Mouse (Mus musculus) activated CD4-positive, CD25-positive, alpha-beta regulatory T cell, adult 4 months (primary cell): ENCODE measurements around the gene Lyz1. TPM values are rescaled to one million over a fixed set of nuclear protein-coding genes. Genes with fewer than 3 reads are reported as not detected.
"Not testable (repeated sequence)": the region's sequence is repeated elsewhere in the genome, so short reads cannot be mapped to it uniquely, and the experiment has no call there.

Source experiments
- ATAC-seq: one replicate; pipeline ENCODE4 v1.8.0; 2017
- polyA plus RNA-seq, 2 experiments: library from polyadenylated mRNA; unstranded; fragments of 100-300 nt; shearing (Covaris generic); gene quantifications; one replicate each; pipeline ENCODE4 v1.2.1; 2017

The Lyz1 gene
- polyA plus RNA-seq, 2 experiments from 2014 or later = 0.46 to 1.8 TPM

GRCm38 (mm10) chr10:117286366-117286970 is 6.2 kb downstream of the Lyz1 start:
- ATAC-seq = no peak

DNA sequence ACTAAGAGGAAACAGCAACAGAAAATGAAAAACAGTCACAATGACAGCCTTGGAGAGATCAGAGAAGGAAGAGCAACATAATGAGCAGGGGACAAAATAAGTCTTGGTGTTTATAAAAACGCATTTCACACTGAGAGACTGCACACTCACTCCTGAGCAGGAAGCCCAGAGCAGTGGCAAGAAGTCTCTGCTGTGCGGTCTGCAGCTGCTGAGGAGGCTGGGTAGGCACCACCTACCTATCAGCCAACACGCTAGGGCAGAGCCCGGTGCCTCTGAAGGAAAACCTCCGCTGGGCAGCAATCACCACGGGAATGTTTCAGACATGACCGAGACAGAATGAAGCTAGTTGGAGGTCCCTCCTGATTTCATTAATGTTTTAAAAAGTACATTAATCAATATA is 7.1 kb downstream of the Lyz1 start:
- ATAC-seq = not testable (repeated sequence)

- no peak for ATAC-seq
Measured at GRCm38 (mm10) chr10:117284578-117285520, 7.8 kb downstream of the Lyz1 start.

GRCm38 (mm10) chr10:117283871-117284577 is 8.6 kb downstream of the Lyz1 start:
- no peak for ATAC-seq

- ATAC-seq = not testable (repeated sequence)
Measured at GRCm38 (mm10) chr10:117283196-117283595, 9.5 kb downstream of the Lyz1 start.

DNA sequence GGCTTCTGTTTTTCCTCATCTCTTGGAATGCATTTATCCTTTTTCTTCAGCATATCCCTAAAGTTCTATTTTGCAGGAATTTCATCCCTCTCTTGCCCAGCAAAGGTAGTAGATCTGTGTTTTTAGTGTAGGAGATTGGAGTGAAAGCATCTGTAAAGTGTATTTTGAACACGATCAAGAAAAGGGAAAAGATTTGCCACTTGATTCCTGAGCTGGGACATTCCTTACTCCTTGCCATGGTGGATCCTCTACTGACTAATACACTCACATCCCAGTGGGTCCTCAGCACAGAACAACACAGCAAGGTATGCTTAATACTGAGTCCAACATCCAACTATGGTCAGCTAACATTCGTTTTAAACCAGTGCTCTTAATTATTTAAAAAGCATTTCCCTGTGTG is 10.1 kb downstream of the Lyz1 start:
- ATAC-seq = no peak

DNA sequence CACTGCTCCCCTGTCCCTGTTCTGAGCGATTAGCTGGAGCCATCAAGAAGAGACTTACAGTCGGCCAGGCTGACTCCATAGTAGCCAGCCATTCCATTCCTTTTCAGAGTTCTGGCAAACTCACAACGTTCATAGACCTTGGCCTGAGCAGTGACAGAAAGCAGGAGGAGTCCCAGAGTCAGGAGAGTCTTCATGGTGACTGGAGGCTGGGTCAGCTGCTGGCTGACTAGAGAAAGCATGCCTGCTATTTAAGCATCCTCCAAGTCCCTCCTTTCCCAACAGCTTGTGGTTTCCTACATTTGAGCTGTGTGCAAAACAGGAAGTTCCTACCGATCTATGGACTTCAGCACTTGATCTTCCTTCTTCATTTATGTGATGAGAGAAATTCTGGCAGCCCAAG is 10.6 kb downstream of the Lyz1 start, which contains the start of gene Lyz2:
Lyz2 (minus strand) TSS at position 273 of the 400 bp plus-strand sequence.
- no peak for ATAC-seq

GRCm38 (mm10) chr10:117281381-117281920 is 11.2 kb downstream of the Lyz1 start:
- no peak for ATAC-seq

DNA sequence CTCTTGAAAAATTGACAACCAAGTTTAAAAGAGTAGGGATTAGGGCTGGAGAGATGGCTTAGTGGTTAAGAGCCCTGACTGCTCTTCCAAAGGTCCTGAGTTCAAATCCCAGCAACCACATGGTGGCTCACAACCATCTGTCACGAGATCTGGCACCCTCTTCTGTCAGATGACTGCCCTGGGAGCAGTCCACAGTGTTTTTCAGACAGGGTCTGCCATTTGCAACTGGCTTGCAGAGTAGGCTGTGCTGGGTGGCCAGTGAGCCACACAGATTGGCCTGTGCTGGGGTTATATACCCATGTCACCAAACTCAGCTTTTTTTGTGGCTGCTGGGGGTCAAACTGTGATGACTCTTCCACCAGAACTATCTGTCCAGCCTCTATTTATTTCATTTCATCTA is 12.7 kb downstream of the Lyz1 start:
- no peak for ATAC-seq

GRCm38 (mm10) chr10:117278510-117278909 is 14.2 kb downstream of the Lyz1 start:
- not testable (repeated sequence) for ATAC-seq

DNA sequence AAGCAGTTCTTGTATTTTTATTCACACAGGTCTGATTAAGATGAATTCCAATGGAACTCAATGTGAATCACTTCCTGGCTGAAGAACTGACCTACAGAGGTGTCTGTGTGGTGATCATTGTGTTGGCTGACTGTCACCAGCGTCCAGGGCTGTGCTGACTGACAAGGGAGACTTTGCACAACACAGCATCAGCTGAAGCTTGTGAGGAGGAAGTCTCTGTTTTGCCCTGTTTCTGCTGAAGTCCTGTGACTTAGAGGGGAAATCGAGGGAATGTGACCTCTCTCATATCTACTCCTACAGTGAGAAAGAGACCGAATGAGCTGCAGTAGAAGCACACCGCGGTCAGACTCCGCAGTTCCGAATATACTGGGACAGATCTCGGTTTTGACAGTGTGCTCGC is 14.9 kb downstream of the Lyz1 start:
- ATAC-seq = not testable (repeated sequence)

GRCm38 (mm10) chr10:117275681-117276369 is 16.8 kb downstream of the Lyz1 start:
- no peak for ATAC-seq

- ATAC-seq = not testable (repeated sequence)
Measured at GRCm38 (mm10) chr10:117274645-117275044, 18.0 kb downstream of the Lyz1 start.

- no peak for ATAC-seq
Measured at GRCm38 (mm10) chr10:117272023-117272422, 20.6 kb downstream of the Lyz1 start.

GRCm38 (mm10) chr10:117259870-117260269 is 32.8 kb downstream of the Lyz1 start:
- no peak for ATAC-seq

DNA sequence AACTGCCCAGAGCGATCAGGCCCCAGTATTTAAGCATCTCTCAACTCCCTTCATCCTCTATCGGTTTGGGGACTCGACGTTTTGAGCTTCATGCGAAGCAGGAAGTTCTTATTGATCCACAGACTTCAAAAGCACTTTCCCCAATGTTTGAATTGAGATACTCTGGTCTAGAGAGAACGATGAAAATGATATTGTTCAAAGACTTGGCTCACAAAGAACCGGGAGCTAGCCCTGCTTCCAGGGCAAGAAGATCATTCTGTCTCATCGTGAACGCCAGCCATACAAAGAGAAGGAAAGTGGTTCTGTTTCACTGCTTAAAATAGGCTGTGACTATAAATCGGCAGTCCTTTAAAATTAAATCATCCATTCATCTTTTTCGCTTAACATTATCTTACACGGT is 54.1 kb downstream of the Lyz1 start, which contains the start of gene 9530003J23Rik:
9530003J23Rik (minus strand) TSS at position 101 of the 400 bp plus-strand sequence.
- no peak for ATAC-seq

Other genes starting within 250 kb of the Lyz1 start
- not detected for gene Lrrc10, start 247.5 kb downstream of the Lyz1 start, polyA plus RNA-seq
- 100 to 1,000 TPM; 244 to 245 TPM for gene Cct2, start 229.1 kb downstream of the Lyz1 start, polyA plus RNA-seq
- gene Frs2, start 144.3 kb downstream of the Lyz1 start, polyA plus RNA-seq = 10 to 100 TPM in 1 of 2 experiments, 1 to 10 TPM in 1; 9.9 to 10.1 TPM
- 10 to 100 TPM; 27.8 to 31.0 TPM for gene Yeats4, start 68.4 kb downstream of the Lyz1 start, polyA plus RNA-seq
- under 1 TPM in 1 of 2 experiments, not detected in 1; 0.38 TPM for gene 9530003J23Rik, start 54.2 kb downstream of the Lyz1 start, polyA plus RNA-seq
- 10 to 100 TPM in 1 of 2 experiments, under 1 TPM in 1; 0.81 to 22.5 TPM for gene Lyz2, start 10.5 kb downstream of the Lyz1 start, polyA plus RNA-seq
- gene Cpsf6, start 87.1 kb upstream of the Lyz1 start, polyA plus RNA-seq = 100 to 1,000 TPM; 109 to 110 TPM